Mouse (Mus musculus): ENCODE measurements around the gene Vmn1r6. TPM values are rescaled to one million over a fixed set of nuclear protein-coding genes. Genes with fewer than 3 reads are reported as not detected.
"Not testable (repeated sequence)": the region's sequence is repeated elsewhere in the genome, so short reads cannot be mapped to it uniquely, and the experiment has no call there.

Gene Vmn1r6
- not detected for total RNA-seq (2021)
- long read RNA-seq, experiment 1: 0 reads
- long read RNA-seq, experiment 2: 0 reads

- no peak for DNase-seq (ENCODE audit: low spot score in 2 of 2)
Observed at GRCm38 (mm10) chr6:56996943-56997342, at the start of gene Vmn1r6. Vmn1r6 (plus strand) TSS chr6:56997243.

DNA sequence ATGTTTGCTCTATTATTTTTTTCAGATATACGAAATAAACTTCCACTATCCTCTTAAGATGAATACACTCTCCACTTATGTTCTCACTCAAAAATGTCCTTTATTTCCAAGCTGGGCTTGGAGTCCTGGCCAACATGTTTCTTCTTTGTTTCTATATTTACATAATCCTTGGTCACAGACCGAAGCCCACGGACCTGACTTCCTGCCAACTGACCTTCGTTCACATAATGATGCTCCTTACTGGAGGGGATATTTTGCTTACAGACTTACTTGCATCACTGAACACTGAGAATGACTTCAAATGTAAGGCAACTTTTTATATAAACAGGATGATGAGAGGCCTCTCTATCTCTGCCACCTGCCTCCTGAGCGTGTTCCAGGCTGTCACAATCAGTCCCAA lies 40.6 kb upstream of the Vmn1r6 start:
- DNase-seq (ENCODE audit: low spot score in 2 of 2): no peak

GRCm38 (mm10) chr6:56969973-56970372 lies 27.1 kb upstream of the Vmn1r6 start, which contains the start of gene Vmn1r5:
Vmn1r5 (plus strand) TSS chr6:56970273.
- no peak for DNase-seq (ENCODE audit: low spot score in 2 of 2)

DNA sequence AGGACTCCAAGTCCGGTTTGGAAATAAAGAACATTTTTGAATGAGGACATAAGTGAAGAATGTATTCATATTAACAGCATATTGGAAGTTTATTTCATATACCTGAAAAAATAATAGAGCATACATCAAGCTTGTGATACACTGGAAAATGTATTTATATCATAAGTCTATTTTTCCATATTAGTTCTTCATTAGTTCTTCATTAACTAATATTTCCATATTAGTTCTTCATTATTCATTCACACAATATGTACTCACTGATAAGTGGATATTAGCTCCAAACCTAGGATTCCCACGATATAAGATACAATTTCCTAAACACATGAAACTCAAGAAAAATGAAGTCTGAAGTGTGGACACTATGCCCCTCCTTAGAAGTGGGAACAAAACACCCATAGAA lies 28.2 kb downstream of the Vmn1r6 start, which contains the start of gene Vmn1r7:
Gene Vmn1r7, minus strand, starts transcription at position 101 of the 400 bp plus-strand sequence.
- not testable (repeated sequence) for DNase-seq (ENCODE audit: low spot score in 2 of 2)

GRCm38 (mm10) chr6:57031984-57032383 lies 34.9 kb downstream of the Vmn1r6 start, which contains the start of gene Vmn1r8:
Vmn1r8 (plus strand) TSS chr6:57032284.
- no peak for DNase-seq (ENCODE audit: low spot score in 2 of 2)

DNA sequence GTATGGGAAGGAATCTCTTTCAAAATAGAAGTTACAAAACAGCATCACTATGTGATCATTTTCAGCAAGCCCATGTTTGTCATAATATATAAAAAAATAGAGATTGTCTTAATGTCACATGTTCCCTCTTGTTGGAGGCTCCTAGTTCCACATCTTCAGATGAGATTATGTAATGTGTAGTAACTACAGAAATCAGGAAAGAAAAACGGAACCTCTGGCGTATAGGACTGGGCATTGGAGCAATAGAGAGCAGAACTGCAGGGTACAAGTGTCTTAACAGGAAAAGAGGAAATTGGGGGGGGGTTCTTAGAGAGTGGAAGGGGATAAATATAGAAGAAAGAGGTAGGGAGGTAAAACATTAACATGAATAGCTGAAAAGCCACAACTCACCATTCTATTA lies 37.6 kb downstream of the Vmn1r6 start:
- no peak for DNase-seq (ENCODE audit: low spot score in 2 of 2)

Other genes with a start within 250 kb of the Vmn1r6 start
- gene Kbtbd2, start 199.4 kb upstream of the Vmn1r6 start, total RNA-seq (2021): 10 to 100 TPM; 67.3 to 71.7 TPM
- 10 to 100 TPM; 26.8 to 31.4 TPM for gene Fkbp9, start 165.2 kb upstream of the Vmn1r6 start, total RNA-seq (2021)
- gene Nt5c3, start 73.3 kb upstream of the Vmn1r6 start, total RNA-seq (2021): 10 to 100 TPM; 57.1 to 60.8 TPM
- under 1 TPM; 0.16 to 0.42 TPM for gene Vmn1r4, start 73.2 kb upstream of the Vmn1r6 start, total RNA-seq (2021)
- gene Vmn1r5, start 27.0 kb upstream of the Vmn1r6 start, total RNA-seq (2021): not detected
- gene Vmn1r7, start 28.1 kb downstream of the Vmn1r6 start, total RNA-seq (2021): not detected
- gene Vmn1r8, start 35.0 kb downstream of the Vmn1r6 start, total RNA-seq (2021): not detected
- gene Vmn1r9, start 69.5 kb downstream of the Vmn1r6 start, total RNA-seq (2021): not detected
- gene Vmn1r10, start 112.2 kb downstream of the Vmn1r6 start, total RNA-seq (2021): not detected
- not detected for gene Vmn1r11, start 136.2 kb downstream of the Vmn1r6 start, total RNA-seq (2021)
- not detected for gene Vmn1r12, start 159.7 kb downstream of the Vmn1r6 start, total RNA-seq (2021)
- not detected for gene Vmn1r13, start 206.0 kb downstream of the Vmn1r6 start, total RNA-seq (2021)
- gene Vmn1r14, start 234.4 kb downstream of the Vmn1r6 start, total RNA-seq (2021): not detected